Mouse (Mus musculus): ENCODE results near the gene Umad1. TPM values are rescaled to one million over a fixed set of nuclear protein-coding genes. Genes with fewer than 3 reads are reported as not detected.

The Umad1 gene
- polyA plus RNA-seq, 1 experiment from 2014 or later: 24.8 TPM

DNA sequence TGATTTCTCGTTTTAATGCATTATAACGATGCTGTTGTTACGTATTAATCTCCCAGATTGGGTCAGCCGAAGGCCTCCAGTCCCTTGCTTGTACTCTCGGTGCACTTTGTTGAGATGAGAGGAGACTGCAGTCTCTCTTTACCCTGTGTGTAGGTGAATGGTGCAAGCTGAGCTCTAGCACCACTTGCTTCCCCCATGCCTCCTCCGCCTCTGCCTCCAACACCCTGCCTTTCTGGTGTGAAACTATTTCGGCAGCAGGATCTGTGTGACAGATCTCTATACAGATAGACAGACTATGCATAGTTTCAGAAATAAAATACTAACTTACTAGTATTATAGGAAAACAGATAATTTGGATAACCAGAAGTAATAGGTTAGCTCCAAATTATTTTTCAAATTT lies 101.7 kb downstream of the Umad1 start:
- Histone ChIP-seq H3K27me3 (ENCODE audit: insufficient read depth, poor library complexity, severe bottlenecking) (no peaks in the 10 kb centered on the region), H3K9me3 (no peaks in the 10 kb centered on the region), H3K36me3 (no peaks in the 10 kb centered on the region), H3K4me1 (no peaks in the 10 kb centered on the region), H3K27ac (no peak overlapping the region), H3K4me3 (no peak overlapping the region)
- 85% methylated on average over 7 of the region's 7 CpGs for WGBS
- no peak for DNase-seq (ENCODE audit: low spot score)

DNA sequence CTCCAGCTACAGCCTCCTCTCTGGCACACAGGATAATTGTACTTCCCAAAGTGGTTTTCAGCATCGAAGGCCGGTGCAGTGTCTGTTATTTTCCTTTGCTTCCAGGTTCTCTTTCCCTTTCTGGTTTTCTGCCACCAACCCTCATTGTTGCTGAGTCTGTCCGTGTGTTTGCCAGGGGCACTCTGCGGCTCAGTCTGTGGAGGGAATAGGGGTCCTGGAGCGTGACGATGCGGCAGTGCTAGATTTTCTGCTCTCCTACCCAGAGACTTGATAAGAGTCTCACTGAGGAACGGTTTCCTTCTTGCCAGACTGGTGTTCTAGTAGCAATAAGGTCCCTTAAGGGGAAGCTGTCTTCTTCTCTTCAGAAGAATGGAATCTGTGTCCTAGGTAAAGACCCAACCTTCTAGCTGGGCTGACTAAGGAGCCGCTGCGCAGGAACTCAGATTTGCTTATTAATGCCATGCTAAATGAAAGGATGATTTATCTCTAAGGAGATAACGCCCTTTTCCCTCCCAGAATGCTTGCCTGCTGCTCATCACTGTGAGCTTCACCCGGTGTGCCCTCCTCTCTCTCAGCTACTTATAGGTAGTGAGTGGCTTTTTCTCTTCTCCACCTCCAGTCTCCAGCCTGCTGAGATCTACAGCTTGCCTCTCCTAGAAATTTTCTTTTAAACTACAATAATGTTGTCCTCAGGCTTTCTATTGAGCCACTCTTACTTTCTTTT lies 105.1 kb downstream of the Umad1 start:
- H3K4me1 ChIP-seq: no peaks in the 10 kb centered on the region
- H3K27ac ChIP-seq: no peak overlapping the region
- H3K36me3 ChIP-seq: no peaks in the 10 kb centered on the region
- DNase-seq (ENCODE audit: low spot score): no peak
- no peak overlapping the region for H3K4me3 ChIP-seq
- H3K27me3 ChIP-seq (ENCODE audit: insufficient read depth, poor library complexity, severe bottlenecking): no peaks in the 10 kb centered on the region
- no peaks in the 10 kb centered on the region for H3K9me3 ChIP-seq
- 67% methylated on average over 12 of the region's 12 CpGs for WGBS

DNA sequence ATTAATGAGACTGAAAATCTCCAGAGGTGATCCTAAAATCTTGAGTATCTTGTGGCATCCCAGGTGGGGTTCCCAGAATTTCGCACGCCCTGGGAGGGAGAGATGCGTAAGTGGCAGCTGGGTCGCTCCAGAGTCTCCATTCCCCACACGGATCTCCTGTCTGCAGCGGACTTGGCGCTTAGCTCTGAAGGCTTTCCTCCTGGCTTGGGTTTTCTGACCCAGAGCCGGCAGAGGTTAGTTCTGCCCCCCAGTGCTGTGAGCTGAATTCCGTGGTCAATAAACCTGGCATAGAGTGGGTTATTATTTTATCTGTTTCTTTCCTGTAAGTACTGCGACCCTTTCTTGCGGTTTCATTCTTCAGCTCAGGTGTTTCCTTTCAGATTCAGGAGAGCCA lies 105.7 kb downstream of the Umad1 start:
- Histone ChIP-seq H3K36me3 (no peaks in the 10 kb centered on the region), H3K9me3 (no peaks in the 10 kb centered on the region), H3K27me3 (ENCODE audit: insufficient read depth, poor library complexity, severe bottlenecking) (no peaks in the 10 kb centered on the region), H3K27ac (no peak overlapping the region), H3K4me1 (no peaks in the 10 kb centered on the region), H3K4me3 (no peak overlapping the region)
- 85% methylated on average over 11 of the region's 11 CpGs for WGBS
- no peak for DNase-seq (ENCODE audit: low spot score)

DNA sequence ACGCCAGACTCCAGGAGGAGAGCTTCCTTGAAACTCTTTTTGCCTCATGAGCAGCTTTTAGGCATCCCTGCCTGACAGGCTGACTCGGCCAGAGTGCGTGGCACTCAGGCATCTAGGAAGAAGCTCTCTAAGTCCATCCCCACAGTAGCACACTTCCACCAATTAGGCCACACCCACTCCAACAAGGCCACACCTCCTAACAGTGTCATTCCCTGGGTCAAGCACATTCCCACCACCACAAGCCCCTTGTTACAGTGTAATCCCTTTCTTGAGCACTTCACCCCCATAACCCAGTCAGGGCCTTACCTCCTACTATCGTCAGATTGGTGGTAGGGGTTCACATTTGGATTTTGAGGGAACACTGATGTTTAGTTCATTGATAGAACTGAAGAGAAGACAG lies 108.6 kb downstream of the Umad1 start:
- Histone ChIP-seq H3K4me1 (no peaks in the 10 kb centered on the region), H3K9me3 (no peaks in the 10 kb centered on the region), H3K27me3 (ENCODE audit: insufficient read depth, poor library complexity, severe bottlenecking) (no peaks in the 10 kb centered on the region), H3K27ac (no peak overlapping the region), H3K36me3 (no peaks in the 10 kb centered on the region), H3K4me3 (no peak overlapping the region)
- no peak for DNase-seq (ENCODE audit: low spot score)
- WGBS: 85% methylated on average over 4 of the region's 4 CpGs

DNA sequence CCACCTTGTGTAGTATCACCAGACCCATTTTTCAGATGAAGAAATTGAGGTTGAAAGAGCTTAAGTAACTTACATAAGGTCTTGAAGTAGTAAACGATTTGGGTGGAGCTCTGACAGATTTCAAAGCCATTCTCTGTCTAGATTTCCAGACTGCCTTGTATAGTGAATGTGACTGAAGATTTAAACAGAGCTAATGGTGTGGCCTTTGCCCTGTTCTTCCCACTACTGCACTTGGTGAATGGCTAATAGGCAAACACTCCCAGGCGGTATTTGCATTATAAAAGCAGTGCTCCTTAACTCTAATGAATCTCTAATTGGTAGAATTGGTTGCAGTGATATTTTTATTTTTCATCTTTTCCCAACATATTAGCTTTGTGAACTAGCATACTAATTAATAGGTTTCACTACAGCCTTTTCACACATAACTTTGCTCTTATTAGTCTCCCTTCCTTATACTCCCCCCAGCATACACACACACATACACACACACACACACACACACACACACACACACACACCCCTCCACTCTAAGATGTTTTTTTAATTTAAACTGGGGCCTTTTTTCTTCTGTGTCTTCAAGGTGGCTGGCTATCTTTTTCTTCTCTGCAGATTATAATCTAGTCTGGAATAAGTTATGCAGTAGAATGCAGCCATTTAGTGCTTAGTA lies 109.2 kb downstream of the Umad1 start:
- no peak overlapping the region for H3K4me3 ChIP-seq
- no peaks in the 10 kb centered on the region for H3K4me1 ChIP-seq
- WGBS: 76% methylated on average over 2 of the region's 2 CpGs
- no peaks in the 10 kb centered on the region for H3K36me3 ChIP-seq
- DNase-seq (ENCODE audit: low spot score): no peak
- no peaks in the 10 kb centered on the region for H3K9me3 ChIP-seq
- no peak overlapping the region for H3K27ac ChIP-seq
- H3K27me3 ChIP-seq (ENCODE audit: insufficient read depth, poor library complexity, severe bottlenecking): no peaks in the 10 kb centered on the region

DNA sequence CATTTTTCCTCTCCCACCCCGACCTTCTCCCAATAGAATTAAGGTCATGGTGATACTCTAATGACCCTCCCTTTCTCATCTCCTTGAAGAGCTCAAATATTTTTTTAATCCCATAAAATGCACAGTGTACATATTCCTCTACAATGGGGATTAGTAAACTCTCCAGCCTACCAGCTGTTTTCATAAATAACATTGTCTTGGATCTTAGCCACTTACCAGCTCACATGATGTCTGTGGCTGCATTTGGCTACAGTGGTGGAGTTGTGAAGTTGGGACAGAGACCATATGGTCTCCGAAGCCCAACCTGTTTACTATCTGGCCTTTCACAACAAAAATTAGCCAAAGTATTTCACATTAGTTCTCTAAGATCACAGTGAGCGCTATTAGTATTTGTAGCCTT lies 111.5 kb downstream of the Umad1 start:
- WGBS: 86% methylated on average over 3 of the region's 3 CpGs

DNA sequence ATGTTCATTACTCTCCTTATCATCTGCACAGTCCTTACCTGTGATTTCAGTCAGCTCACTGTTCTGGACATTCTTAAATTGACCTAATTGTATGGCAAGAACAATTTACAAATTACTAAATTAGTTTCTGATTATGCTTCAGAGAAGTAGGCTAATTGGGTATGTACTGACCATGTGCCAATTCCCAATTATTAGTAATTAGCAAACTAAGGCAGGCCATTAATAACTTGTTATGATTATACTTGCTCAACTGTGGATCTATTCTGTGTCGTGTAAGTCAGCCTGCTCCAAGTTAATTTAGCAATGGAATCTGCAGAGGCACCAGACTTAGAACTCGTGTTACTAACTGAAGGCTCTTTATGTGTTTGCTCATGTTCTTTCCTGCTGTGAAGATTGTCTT lies 114.0 kb downstream of the Umad1 start:
- no peak overlapping the region for H3K27ac ChIP-seq
- 0 out of 2 replicates have a peak, but pooled peaks cover 6% of the 10 kb centered on the region for H3K36me3 ChIP-seq
- H3K4me3 ChIP-seq: no peak overlapping the region
- H3K4me1 ChIP-seq: peaks cover 3% of the 10 kb centered on the region; the same call in 1 of the 2 replicates
- WGBS: 70% methylated on average over 2 of the region's 2 CpGs
- no peaks in the 10 kb centered on the region for H3K9me3 ChIP-seq
- no peak for DNase-seq (ENCODE audit: low spot score)
- H3K27me3 ChIP-seq (ENCODE audit: insufficient read depth, poor library complexity, severe bottlenecking): no peaks in the 10 kb centered on the region

More for the DNA sequence above, 111.5 kb downstream of the Umad1 start:
- Histone ChIP-seq H3K4me3 (no peak overlapping the region), H3K27ac (no peak overlapping the region), H3K36me3 (no peaks in the 10 kb centered on the region), H3K4me1 (peaks cover 3% of the 10 kb centered on the region; the same call in 1 of the 2 replicates), H3K9me3 (no peaks in the 10 kb centered on the region), H3K27me3 (ENCODE audit: insufficient read depth, poor library complexity, severe bottlenecking) (no peaks in the 10 kb centered on the region)
- no peak for DNase-seq (ENCODE audit: low spot score)

DNA sequence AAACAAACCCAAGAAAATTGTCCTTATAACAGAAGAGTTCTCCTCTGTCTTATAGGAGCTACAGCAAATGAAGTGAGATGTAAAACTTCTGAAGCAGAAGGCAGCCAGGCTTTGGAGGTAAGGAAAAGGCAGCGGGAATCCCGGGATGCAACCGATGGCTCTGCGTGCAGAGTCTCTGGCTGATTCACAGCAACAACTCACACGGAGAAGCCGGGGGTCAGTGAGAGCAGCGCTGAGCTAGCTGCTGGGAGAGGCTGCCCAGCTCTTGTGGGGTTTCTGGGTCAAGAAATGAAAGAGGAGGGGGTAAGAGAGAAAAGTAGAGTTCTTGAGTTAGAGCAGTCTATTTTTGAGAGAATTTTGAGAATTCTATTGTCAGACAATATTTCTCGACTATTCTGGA lies 114.8 kb downstream of the Umad1 start:
- Histone ChIP-seq H3K9me3 (no peaks in the 10 kb centered on the region), H3K4me3 (no peak overlapping the region), H3K36me3 (0 out of 2 replicates have a peak, but pooled peaks cover 7% of the 10 kb centered on the region), H3K27me3 (ENCODE audit: insufficient read depth, poor library complexity, severe bottlenecking) (no peaks in the 10 kb centered on the region), H3K27ac (no peak overlapping the region), H3K4me1 (peaks cover 3% of the 10 kb centered on the region; the same call in 1 of the 2 replicates)
- WGBS: 41% methylated on average over 8 of the region's 8 CpGs
- no peak for DNase-seq (ENCODE audit: low spot score)

DNA sequence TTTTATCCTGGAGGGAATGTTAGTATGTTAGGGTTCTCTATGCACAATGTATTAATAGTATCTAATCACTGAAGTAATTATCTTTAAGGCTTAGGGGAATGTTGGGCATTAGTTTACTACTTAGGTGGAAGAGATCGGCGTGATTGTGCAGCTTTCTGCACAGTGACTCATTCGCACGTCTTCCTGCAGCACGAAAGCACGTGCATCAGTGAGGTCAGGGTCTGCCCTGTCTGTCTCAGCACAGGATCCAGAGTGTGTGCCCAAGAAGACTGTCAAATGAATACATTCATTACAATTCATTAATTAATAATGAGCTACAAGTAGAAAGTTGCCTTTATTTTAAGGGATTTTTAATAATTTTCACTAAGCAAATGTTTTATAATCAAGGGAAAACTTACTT lies 115.2 kb downstream of the Umad1 start:
- no peak overlapping the region for H3K27ac ChIP-seq
- 67% methylated on average over 6 of the region's 6 CpGs for WGBS
- no peaks in the 10 kb centered on the region for H3K9me3 ChIP-seq
- H3K36me3 ChIP-seq: 0 out of 2 replicates have a peak, but pooled peaks cover 10% of the 10 kb centered on the region
- H3K4me1 ChIP-seq: peaks cover 3% of the 10 kb centered on the region; the same call in 1 of the 2 replicates
- no peaks in the 10 kb centered on the region for H3K27me3 ChIP-seq (ENCODE audit: insufficient read depth, poor library complexity, severe bottlenecking)
- DNase-seq (ENCODE audit: low spot score): no peak
- no peak overlapping the region for H3K4me3 ChIP-seq

DNA sequence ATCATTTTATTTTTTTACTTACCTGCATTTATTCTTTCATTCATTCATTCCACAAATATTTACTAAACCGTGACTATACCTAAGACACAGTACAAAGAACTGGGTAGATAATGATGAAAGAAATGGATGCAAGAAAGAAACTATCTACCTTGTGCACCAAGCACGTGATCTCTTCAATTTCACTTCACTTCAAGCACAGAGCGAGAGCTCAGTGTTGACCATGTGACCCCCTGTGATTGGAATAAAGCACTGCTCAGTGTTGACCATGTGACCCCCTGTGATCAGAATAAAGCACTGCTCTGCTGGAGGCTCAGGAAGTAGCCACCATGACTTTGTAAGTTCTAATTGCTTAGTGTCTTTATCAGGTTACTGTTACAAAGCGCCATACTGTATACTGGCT lies 115.6 kb downstream of the Umad1 start:
- Histone ChIP-seq H3K36me3 (0 out of 2 replicates have a peak, but pooled peaks cover 10% of the 10 kb centered on the region), H3K4me3 (no peak overlapping the region), H3K4me1 (peaks cover 3% of the 10 kb centered on the region; the same call in 1 of the 2 replicates), H3K9me3 (no peaks in the 10 kb centered on the region), H3K27me3 (ENCODE audit: insufficient read depth, poor library complexity, severe bottlenecking) (no peaks in the 10 kb centered on the region), H3K27ac (no peak overlapping the region)
- 89% methylated on average over 4 of the region's 4 CpGs for WGBS
- DNase-seq (ENCODE audit: low spot score): no peak

DNA sequence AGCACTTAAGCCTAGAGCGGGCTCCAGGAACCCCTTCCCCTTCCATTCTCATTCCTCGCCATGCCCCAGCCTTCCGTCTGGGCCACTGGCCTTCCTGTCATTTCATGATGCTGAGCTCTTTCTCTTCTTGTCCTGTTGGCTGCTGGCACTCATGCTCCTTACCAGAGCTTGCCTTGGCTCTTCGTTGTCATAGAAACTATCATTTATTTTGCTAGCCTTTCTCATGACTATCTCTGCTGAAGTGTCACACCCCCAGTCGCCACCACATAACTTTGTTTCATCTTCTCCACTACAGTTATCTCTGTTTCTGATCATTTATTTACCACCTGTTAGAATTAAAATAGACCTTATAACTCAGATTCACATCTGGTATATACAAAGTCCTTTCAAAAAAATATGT lies 117.3 kb downstream of the Umad1 start:
- no peaks in the 10 kb centered on the region for H3K27me3 ChIP-seq (ENCODE audit: insufficient read depth, poor library complexity, severe bottlenecking)
- no peak overlapping the region for H3K4me3 ChIP-seq
- no peak overlapping the region for H3K27ac ChIP-seq
- H3K9me3 ChIP-seq: no peaks in the 10 kb centered on the region
- 92% methylated on average over 5 of the region's 5 CpGs for WGBS
- 0 out of 2 replicates have a peak, but pooled peaks cover 10% of the 10 kb centered on the region for H3K36me3 ChIP-seq
- H3K4me1 ChIP-seq: peaks cover 3% of the 10 kb centered on the region; the same call in 1 of the 2 replicates
- no peak for DNase-seq (ENCODE audit: low spot score)

DNA sequence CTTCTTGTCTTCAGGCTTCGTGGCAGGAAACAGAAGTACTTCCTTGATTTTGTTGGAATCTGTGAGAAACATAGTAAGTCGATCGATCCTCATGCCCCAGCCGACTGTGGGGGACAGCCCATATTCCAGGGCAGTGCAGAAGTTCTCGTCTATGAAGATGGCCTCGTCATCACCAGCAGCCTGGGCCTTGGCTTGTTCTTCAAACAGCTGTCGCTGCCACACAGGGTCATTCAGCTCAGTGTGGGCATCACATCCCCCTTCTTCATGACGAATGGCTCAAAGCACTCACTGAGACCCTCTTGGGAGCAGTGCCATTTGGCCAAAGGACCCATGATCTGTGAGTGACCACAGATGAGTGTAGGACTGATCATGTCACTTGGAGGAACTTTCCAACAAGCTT lies 118.6 kb downstream of the Umad1 start:
- Histone ChIP-seq H3K36me3 (0 out of 2 replicates have a peak, but pooled peaks cover 10% of the 10 kb centered on the region), H3K9me3 (no peaks in the 10 kb centered on the region), H3K27me3 (ENCODE audit: insufficient read depth, poor library complexity, severe bottlenecking) (no peaks in the 10 kb centered on the region), H3K27ac (no peak overlapping the region), H3K4me3 (no peak overlapping the region), H3K4me1 (peaks cover 3% of the 10 kb centered on the region; the same call in 1 of the 2 replicates)
- WGBS: 90% methylated on average over 8 of the region's 8 CpGs
- no peak for DNase-seq (ENCODE audit: low spot score)

DNA sequence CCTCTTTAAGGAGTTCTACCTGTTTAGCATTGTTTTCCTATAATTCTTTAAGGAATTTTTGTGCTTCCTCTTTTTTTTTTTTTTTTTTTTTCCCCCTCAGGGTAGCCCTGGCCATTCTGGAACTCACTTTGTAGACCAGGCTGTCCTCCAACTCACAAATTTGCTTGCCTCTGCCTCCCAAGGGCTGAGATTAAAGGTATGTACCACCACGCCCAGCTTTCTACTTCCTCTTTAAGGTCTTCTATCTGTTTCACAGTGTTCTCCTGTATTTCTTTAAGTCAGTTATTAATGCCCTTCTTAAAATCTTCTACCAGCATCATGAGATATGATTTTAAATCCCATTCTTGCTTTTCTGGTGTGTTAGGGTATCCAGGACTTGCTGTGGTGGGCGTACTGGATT lies 130.2 kb downstream of the Umad1 start:
- 95% methylated on average over 2 of the region's 2 CpGs for WGBS
- H3K9me3 ChIP-seq: no peaks in the 10 kb centered on the region
- no peaks in the 10 kb centered on the region; the same call in 1 of the 2 replicates for H3K4me1 ChIP-seq
- no peak for DNase-seq (ENCODE audit: low spot score)
- H3K27me3 ChIP-seq (ENCODE audit: insufficient read depth, poor library complexity, severe bottlenecking): no peaks in the 10 kb centered on the region
- H3K36me3 ChIP-seq: no peaks in the 10 kb centered on the region
- H3K4me3 ChIP-seq: no peak overlapping the region
- H3K27ac ChIP-seq: no peak overlapping the region
